Mouse (Mus musculus) limb, embryonic 12.5 days (tissue): ENCODE data around the gene Xpa. TPM values are rescaled to one million over a fixed set of nuclear protein-coding genes. Genes with fewer than 3 reads are reported as not detected.
A peak's percentile ranks its signal among the peaks of the same experiment; 100 is the strongest.
"Not testable (repeated sequence)": the region's sequence is repeated elsewhere in the genome, so short reads cannot be mapped to it uniquely, and the experiment has no call there.

Experiments used
- ATAC-seq: fragments of 200-750 bp; cut with Nextera tagmentation; 2 replicates; pipeline ENCODE4 v1.8.0; 2017; ENCODE audit warnings: low read depth, moderate TSS enrichment; ENCODE audit not compliant: insufficient number of reproducible peaks, insufficient read depth, low FRiP score, low TSS enrichment
- H3K27ac ChIP-seq: fragments of 300-500 bp; sonication (generic); 2 replicates; pipeline ENCODE4 v1.5.1; 2016; ENCODE audit warnings: mild to moderate bottlenecking, moderate library complexity
- H3K27me3 ChIP-seq: fragments of 300-500 bp; sonication (generic); 2 replicates; pipeline ENCODE4 v1.6.1; 2016; ENCODE audit warnings: mild to moderate bottlenecking, moderate library complexity
- H3K36me3 ChIP-seq: fragments of 300-500 bp; sonication (generic); 2 replicates; pipeline ENCODE4 v1.6.1; 2016; ENCODE audit warnings: mild to moderate bottlenecking, moderate library complexity
- H3K4me1 ChIP-seq: fragments of 300-500 bp; sonication (generic); replicated peaks from 2 replicates; pipeline ENCODE4 v1.6.1; 2016
- H3K4me2 ChIP-seq: fragments of 300-500 bp; sonication (generic); 2 replicates; pipeline ENCODE4 v1.6.1; 2016; ENCODE audit warnings: mild to moderate bottlenecking, moderate library complexity
- H3K4me3 ChIP-seq: fragments of 300-500 bp; sonication (generic); replicated peaks from 2 replicates; pipeline ENCODE4 v1.5.1; 2016; ENCODE audit warnings: mild to moderate bottlenecking
- H3K9ac ChIP-seq: fragments of 300-500 bp; sonication (generic); replicated peaks from 2 replicates; pipeline ENCODE4 v1.6.1; 2016; ENCODE audit warnings: mild to moderate bottlenecking, moderate library complexity
- H3K9me3 ChIP-seq: fragments of 300-500 bp; sonication (generic); 2 replicates; pipeline ENCODE4 v1.6.1; 2016; ENCODE audit warnings: mild to moderate bottlenecking, moderate library complexity
- WGBS: fragments of 180-500 bp; shearing (Covaris S2); methylation state at CpG from one replicate; pipeline ENCODE4 v1.1.7; 2016; 5-methylcytosine and 5-hydroxymethylcytosine counted together
- polyA plus RNA-seq: library from polyadenylated mRNA; unstranded; fragments of >200 nt; fragmentation: Nextera tagmentation; extraction: Ambion mirVana; gene quantifications from 2 replicates; pipeline ENCODE4 v1.2.1, GENCODE M21; 2016

Gene Xpa
- polyA plus RNA-seq, result 28.9 and 31.1 TPM in 2 replicates

DNA sequence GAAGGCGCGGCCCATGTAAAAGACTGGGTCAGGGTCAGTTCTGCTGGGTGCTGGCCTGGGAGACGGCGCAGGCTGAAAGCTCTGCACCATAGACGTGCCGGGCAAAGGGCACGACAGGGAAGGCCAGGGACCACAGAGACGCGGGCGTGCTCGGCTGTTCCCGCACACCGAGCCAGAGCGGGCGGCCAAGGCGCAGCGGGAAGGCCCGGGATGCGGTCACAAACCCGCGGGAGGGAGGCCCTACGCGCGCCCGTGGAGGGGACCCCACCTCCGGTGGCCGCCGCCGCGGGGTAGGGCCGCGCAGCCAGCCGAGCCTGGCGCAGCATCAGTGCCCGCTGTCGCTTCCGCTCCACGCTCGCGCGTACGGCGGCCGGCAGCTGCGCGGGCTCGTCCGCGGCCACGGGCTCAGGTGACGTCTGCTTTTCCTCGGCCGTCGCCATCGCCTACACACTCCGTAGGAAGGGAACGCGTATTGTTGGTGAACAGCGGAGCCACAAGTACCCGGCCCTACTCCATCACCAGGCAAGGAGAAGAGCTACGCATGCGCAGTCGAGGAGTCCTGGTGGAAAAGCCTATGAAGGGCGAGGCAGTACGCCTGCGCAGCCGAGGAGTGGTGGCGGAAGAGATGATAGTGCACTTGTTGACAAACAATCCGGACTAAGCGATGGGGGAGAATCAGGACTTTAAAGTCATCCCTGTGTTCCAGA lies at the start of gene Xpa:
TSS of gene Xpa (minus strand) at position 531 of the 707 bp plus-strand sequence.
- H3K4me3 ChIP-seq, result peak within 1 kb of the TSS; percentile 93
- H3K9ac ChIP-seq, result peak within 1 kb of the TSS; percentile 96
- 0% methylated on average over 65 of the region's 70 CpGs for WGBS
- peak within 1 kb of the TSS; percentile 84 for H3K4me2 ChIP-seq
- no peaks in the 10 kb centered on the region for H3K9me3 ChIP-seq
- peak within 1 kb of the TSS; percentile 92 for H3K27ac ChIP-seq
- H3K4me1 ChIP-seq, result peaks cover 15% of the 10 kb centered on the region
- peak; percentile 91 for ATAC-seq
- H3K27me3 ChIP-seq, result peaks cover 24% of the 10 kb centered on the region
- peaks cover 4% of the 10 kb centered on the region for H3K36me3 ChIP-seq

DNA sequence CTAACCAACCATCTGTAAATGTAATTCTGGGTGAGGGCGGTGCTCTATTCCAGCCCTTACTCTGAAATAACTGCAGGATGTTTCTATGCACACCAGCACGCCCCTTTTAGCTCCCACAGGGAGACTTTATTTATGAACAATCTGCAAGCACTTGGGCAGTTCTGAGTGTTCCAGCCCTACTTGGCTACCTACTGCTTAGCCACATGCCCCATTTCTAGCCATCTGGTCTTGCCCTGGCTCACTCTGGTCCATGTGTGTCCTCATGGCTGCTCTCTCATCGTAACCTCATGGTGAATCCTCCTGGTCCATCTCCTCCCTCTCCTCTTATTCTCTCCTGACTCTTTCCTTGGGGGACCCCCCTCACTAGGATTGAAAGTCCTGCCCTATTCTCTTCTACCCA lies 39.8 kb upstream of the Xpa start:
- H3K36me3 ChIP-seq, result no peaks in the 10 kb centered on the region
- H3K9ac ChIP-seq, result no peak overlapping the region
- no peak overlapping the region for H3K4me3 ChIP-seq
- H3K4me2 ChIP-seq, result no peak overlapping the region
- 84% methylated on average over 3 of the region's 3 CpGs for WGBS
- H3K27me3 ChIP-seq, result peaks cover 4% of the 10 kb centered on the region; the same call in 1 of the 2 replicates
- no peak for ATAC-seq
- H3K27ac ChIP-seq, result no peak overlapping the region
- no peaks in the 10 kb centered on the region for H3K4me1 ChIP-seq
- no peaks in the 10 kb centered on the region for H3K9me3 ChIP-seq

DNA sequence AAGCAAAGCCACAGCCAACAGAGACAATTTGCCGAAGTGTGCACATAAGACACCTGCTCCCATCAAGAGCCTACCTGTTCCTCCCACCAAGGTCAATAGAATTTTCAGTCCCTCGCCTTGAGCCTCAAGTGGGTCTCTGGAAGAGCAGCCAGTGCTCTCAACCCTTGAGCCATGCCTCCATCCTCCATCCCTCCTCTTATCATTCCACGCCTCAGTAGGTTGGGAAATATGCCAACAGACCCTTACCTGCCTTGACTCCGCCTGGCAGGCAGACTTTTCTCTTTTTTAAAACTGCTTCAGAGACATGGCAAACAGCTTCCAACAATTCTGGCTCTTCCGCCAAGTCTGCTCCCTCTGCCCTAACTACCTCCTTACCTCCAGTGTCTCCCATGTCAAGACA lies 38.6 kb upstream of the Xpa start:
- Histone ChIP-seq H3K4me1 (no peaks in the 10 kb centered on the region), H3K4me2 (no peak overlapping the region), H3K27ac (no peak overlapping the region), H3K4me3 (no peak overlapping the region), H3K36me3 (no peaks in the 10 kb centered on the region), H3K27me3 (peaks cover 4% of the 10 kb centered on the region; the same call in 1 of the 2 replicates), H3K9me3 (no peaks in the 10 kb centered on the region), H3K9ac (no peak overlapping the region)
- WGBS, result 86% methylated on average over 5 of the region's 5 CpGs
- ATAC-seq, result no peak

DNA sequence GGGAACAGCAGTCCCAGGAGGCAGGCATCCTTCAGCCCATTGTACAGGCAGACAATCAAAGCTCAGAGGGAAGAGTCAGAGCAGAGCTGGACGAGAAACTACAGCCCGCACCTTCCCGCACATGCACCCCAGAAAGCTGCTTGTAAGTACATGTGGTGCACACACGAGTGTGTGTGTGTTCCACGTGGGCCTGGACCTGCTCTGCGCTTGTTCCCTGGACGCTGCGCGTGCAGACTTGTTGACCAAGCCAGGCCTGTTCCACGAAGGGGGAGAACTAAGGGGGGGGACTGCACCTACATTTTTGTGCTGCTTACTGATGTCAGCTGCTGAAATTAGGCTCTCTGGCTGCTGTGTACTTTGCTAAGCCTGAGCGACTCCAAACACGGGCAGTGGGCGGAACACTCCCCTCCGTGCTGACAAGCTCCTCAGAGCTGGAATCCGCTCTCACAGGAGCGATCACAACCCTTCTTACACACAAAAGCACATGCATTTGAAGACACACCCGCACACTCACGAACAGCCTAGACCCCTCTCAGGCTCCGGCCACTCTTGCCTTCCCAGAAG lies 30.9 kb upstream of the Xpa start:
- Histone ChIP-seq H3K36me3 (no peaks in the 10 kb centered on the region), H3K4me2 (no peak overlapping the region), H3K4me1 (no peaks in the 10 kb centered on the region), H3K4me3 (no peak overlapping the region), H3K27me3 (no peaks in the 10 kb centered on the region; the same call in 1 of the 2 replicates), H3K9ac (no peak overlapping the region), H3K27ac (no peak overlapping the region), H3K9me3 (no peaks in the 10 kb centered on the region)
- ATAC-seq, result no peak
- WGBS, result 74% methylated on average over 19 of the region's 19 CpGs

DNA sequence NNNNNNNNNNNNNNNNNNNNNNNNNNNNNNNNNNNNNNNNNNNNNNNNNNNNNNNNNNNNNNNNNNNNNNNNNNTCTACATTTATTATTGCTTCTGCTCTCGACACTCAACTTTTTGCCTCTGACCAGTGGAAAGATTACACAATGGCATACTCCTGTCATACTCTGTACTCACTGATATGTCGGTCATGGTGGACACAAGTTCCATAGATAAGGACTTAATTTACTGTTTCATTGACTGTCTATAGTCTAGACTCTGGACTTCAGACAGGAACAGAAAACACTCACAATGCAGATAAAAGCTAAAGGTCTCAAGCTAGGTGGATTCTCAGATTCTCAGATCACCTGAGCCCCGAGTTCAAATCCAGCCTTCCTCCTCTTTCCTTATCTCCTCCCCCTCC lies 25.0 kb upstream of the Xpa start:
- H3K27ac ChIP-seq, result no peak overlapping the region
- H3K4me3 ChIP-seq, result no peak overlapping the region
- no peaks in the 10 kb centered on the region for H3K36me3 ChIP-seq
- H3K27me3 ChIP-seq, result no peaks in the 10 kb centered on the region; the same call in 1 of the 2 replicates
- no peak overlapping the region for H3K4me2 ChIP-seq
- no peak for ATAC-seq
- 86% methylated on average over 3 of the region's 3 CpGs for WGBS
- H3K9me3 ChIP-seq, result no peaks in the 10 kb centered on the region
- H3K9ac ChIP-seq, result no peak overlapping the region
- no peaks in the 10 kb centered on the region for H3K4me1 ChIP-seq

DNA sequence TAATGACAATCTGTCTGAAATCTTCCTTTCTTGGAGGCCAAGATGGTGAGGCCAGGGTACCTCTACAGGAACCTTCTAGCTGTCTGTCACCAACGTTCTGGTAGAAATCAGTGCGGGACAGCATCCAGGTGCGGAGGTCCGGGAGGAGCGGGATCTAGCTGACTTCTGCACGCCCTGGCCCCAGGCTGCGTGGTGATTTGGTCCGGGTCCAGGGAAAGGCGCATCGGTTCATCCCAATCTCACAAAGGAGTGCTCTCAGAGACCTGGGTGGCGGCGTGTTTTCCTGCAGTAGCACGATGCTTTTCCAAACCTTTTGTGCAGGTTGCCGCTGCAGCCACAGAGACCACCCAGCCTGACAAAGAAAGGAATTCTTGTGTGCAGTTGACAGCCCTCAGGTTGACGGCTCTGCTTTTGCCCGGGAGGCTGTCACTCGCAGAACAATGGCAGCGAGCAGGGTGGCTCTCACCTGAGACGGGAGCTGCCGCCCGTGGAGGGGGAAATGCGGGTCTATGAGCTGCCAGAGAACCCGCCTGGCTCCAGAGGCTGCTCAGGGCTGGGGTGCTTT lies 6.5 kb upstream of the Xpa start:
- Histone ChIP-seq H3K27ac (no peak overlapping the region), H3K9ac (peak overlapping the region; percentile 35; the same call in 1 of the 2 replicates), H3K9me3 (0 out of 2 replicates have a peak, but pooled peaks cover 4% of the 10 kb centered on the region), H3K4me1 (peaks cover 7% of the 10 kb centered on the region; the same call in 1 of the 2 replicates), H3K27me3 (peaks cover 50% of the 10 kb centered on the region), H3K4me2 (peak overlapping the region; percentile 58), H3K36me3 (no peaks in the 10 kb centered on the region), H3K4me3 (peak overlapping the region; percentile 27)
- peak; percentile 43 for ATAC-seq
- WGBS, result 8% methylated on average over 23 of the region's 23 CpGs

DNA sequence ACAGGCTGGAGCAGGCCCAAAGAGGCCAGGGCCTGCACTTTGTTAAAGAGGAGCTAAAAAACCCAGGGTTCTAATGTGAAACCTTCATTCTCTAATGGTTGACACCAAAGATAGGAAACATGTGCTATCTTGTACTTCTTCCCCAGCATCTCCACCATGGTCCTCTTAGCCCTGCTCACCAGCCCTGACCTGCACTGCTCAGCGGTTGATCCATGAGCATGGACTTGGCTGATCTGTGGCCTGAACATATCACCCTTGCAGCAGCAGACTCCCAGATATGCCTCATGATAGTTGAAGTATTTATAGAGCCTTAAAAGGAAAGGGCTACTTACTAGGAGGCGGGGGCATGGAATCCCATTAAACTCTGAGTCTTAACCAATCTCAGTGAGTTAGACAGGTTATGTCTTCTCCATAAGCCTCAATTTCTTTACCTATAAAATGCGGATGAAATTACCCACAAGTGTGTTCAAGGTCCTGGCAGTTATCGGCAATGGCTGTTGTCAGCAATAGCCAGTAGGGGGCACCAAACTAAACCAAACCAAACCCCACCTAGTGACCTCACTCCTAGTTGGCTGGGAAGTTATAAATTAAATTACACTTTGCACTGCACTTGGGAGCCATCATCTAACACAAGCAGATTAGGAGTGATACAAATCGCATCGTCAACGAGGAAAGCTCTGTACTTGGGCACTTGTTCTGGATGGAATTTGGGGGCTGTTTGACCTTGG lies 5.9 kb upstream of the Xpa start:
- Histone ChIP-seq H3K4me3 (peak overlapping the region; percentile 27), H3K9ac (peak overlapping the region; percentile 35; the same call in 1 of the 2 replicates), H3K27me3 (peaks cover 51% of the 10 kb centered on the region), H3K9me3 (0 out of 2 replicates have a peak, but pooled peaks cover under 1% of the 10 kb centered on the region), H3K4me1 (peaks cover 7% of the 10 kb centered on the region; the same call in 1 of the 2 replicates), H3K36me3 (no peaks in the 10 kb centered on the region), H3K27ac (no peak overlapping the region), H3K4me2 (peak overlapping the region; percentile 58)
- WGBS, result 9% methylated on average over 7 of the region's 7 CpGs
- ATAC-seq, result peak; percentile 52; the same call in 1 of the 2 replicates

DNA sequence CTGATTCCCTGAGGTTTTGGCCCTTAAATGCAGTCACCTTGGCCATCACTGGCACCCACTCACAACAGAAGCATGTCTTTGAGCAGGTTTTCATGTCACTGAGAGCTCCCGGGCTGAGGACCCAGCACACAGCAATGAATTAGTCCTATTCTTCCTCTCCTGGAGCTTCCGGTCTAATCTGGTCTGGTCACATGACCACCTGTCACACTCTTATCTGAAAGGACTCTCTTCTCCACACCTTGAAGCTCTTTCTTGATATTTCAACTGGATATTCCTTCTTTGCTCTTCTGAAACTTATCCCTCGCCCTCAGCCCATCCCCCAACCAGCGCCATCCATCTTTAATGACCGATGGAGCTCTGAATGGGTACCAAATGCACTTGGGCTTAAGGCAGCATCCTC lies 2.0 kb upstream of the Xpa start:
- Histone ChIP-seq H3K9ac (no peak overlapping the region), H3K27ac (no peak overlapping the region), H3K4me3 (no peak overlapping the region), H3K27me3 (peaks cover 42% of the 10 kb centered on the region), H3K36me3 (no peaks in the 10 kb centered on the region), H3K9me3 (no peaks in the 10 kb centered on the region), H3K4me1 (peaks cover 22% of the 10 kb centered on the region), H3K4me2 (no peak overlapping the region)
- ATAC-seq, result no peak
- 80% methylated on average over 5 of the region's 5 CpGs for WGBS

DNA sequence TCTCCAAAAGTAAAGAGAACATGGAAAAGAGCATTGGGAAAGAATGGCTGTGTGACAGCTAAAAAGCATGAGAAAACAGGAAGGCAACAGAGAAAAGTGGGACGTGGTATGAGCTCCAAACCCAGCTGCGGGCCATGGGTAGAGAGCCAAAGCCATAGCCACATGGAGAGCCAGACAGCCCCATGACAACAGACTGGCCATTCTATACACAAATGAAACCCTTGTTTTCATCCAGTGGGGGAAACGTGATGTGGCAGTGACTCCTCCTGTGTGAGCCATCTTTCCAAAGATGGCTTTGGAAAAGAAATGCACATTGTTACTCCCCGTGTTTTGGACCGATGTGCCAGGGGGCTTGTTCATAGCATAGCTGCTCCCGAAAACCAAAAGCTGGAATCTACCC lies 402 bp upstream of the Xpa start:
- 0 out of 2 replicates have a peak, but pooled peaks have one; percentile 5 for ATAC-seq
- 46% methylated on average over 6 of the region's 6 CpGs for WGBS
- peak overlapping the region; percentile 96; the same call in 1 of the 2 replicates for H3K9ac ChIP-seq

DNA sequence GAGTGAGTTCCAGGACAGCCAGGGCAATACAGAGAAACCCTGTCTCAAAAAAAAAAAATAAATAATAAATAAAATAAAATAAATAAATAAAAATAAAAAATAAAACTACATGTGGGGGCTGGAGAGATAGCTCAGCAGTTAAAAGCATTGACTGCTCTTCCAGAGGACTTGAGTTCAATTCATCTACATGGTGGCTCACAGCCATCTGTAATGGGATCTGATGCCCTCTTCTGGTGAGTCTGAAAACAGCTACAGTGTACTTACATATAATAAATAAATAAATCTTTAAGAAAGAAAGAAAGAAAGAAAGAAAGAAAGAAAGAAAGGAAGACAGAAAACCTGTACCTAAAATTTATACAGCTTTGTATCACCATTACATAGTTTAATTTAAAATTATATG lies 4.1 kb downstream of the Xpa start:
- not testable (repeated sequence) for ATAC-seq, H3K27me3 ChIP-seq, H3K9me3 ChIP-seq, H3K4me3 ChIP-seq, H3K9ac ChIP-seq, H3K27ac ChIP-seq, H3K4me2 ChIP-seq
- peaks cover 41% of the 10 kb centered on the region for H3K36me3 ChIP-seq
- peaks cover 15% of the 10 kb centered on the region for H3K4me1 ChIP-seq

More for the DNA sequence above, 402 bp upstream of the Xpa start:
- Histone ChIP-seq H3K4me1 (peaks cover 15% of the 10 kb centered on the region), H3K9me3 (no peaks in the 10 kb centered on the region), H3K4me3 (peak overlapping the region; percentile 93), H3K27me3 (peaks cover 30% of the 10 kb centered on the region), H3K27ac (peak overlapping the region; percentile 92), H3K4me2 (peak overlapping the region; percentile 84), H3K36me3 (no peaks in the 10 kb centered on the region)

DNA sequence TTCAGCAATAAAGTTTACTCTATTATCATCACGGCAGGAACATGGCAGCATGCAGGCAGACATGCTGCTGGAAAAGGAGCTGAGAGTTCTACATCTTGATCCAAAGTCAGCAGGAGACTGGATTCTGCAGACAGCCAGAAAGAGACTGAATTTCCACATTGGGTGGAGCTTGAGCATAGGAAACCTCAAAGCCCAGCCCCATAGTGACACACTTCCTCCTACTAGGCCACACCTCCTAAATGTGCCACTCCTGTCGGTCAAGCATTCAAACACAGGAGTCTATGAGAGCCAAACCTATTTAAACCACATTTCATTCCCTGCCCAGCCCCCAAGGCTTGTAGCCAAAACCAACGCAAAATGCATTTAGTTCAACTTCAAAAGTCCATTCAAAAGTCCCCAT lies 9.6 kb downstream of the Xpa start:
- Histone ChIP-seq H3K27ac (no peak overlapping the region), H3K9me3 (no peaks in the 10 kb centered on the region), H3K4me2 (no peak overlapping the region), H3K27me3 (no peaks in the 10 kb centered on the region), H3K4me3 (no peak overlapping the region), H3K36me3 (peaks cover 89% of the 10 kb centered on the region), H3K4me1 (peaks cover 4% of the 10 kb centered on the region), H3K9ac (no peak overlapping the region)
- no peak for ATAC-seq
- 78% methylated on average over 3 of the region's 3 CpGs for WGBS
